Mouse (Mus musculus) naive thymus-derived CD4-positive, alpha-beta T cell, adult 2 months (primary cell): ENCODE results near the gene Rbm7.
"Not testable (repeated sequence)": the region's sequence is repeated elsewhere in the genome, so short reads cannot be mapped to it uniquely, and the experiment has no call there.

Experiments used
- DNase-seq: peaks from one replicate; pipeline ENCODE4 v3.0.0-alpha.2; 2011; ENCODE audit warnings: low read depth

Gene Rbm7

GRCm38 (mm10) chr9:48480411-48481213 is 14.5 kb downstream of the Rbm7 start, which contains the start of gene Rexo2:
Gene Rexo2 (minus strand): TSS chr9:48480623.
- DNase-seq = peak; percentile 97

- no peak for DNase-seq
Measured at GRCm38 (mm10) chr9:48479838-48480410, 15.2 kb downstream of the Rbm7 start.

GRCm38 (mm10) chr9:48478808-48479207 is 16.3 kb downstream of the Rbm7 start:
- no peak for DNase-seq

GRCm38 (mm10) chr9:48476236-48477165 is 18.6 kb downstream of the Rbm7 start:
- DNase-seq = no peak

GRCm38 (mm10) chr9:48474367-48474766 is 20.7 kb downstream of the Rbm7 start:
- no peak for DNase-seq

GRCm38 (mm10) chr9:48473131-48473530 is 22.0 kb downstream of the Rbm7 start:
- DNase-seq = no peak

- no peak for DNase-seq
Measured at GRCm38 (mm10) chr9:48472441-48473025, 22.6 kb downstream of the Rbm7 start.

GRCm38 (mm10) chr9:48467471-48467870 is 27.6 kb downstream of the Rbm7 start:
- not testable (repeated sequence) for DNase-seq

- DNase-seq = peak; percentile 85
Measured at GRCm38 (mm10) chr9:48466804-48467203, 28.3 kb downstream of the Rbm7 start.

- peak; percentile 54 for DNase-seq
Measured at GRCm38 (mm10) chr9:48465671-48466070, 29.4 kb downstream of the Rbm7 start.

GRCm38 (mm10) chr9:48461545-48461944 is 33.6 kb downstream of the Rbm7 start:
- DNase-seq = no peak

GRCm38 (mm10) chr9:48460720-48461119 is 34.4 kb downstream of the Rbm7 start:
- no peak for DNase-seq

- DNase-seq = no peak
Measured at GRCm38 (mm10) chr9:48459391-48459790, 35.7 kb downstream of the Rbm7 start.

- peak; percentile 33 for DNase-seq
Measured at GRCm38 (mm10) chr9:48458879-48459278, 36.2 kb downstream of the Rbm7 start.

- DNase-seq = no peak
Measured at GRCm38 (mm10) chr9:48455961-48456360, 39.1 kb downstream of the Rbm7 start.

GRCm38 (mm10) chr9:48450066-48450465 is 45.0 kb downstream of the Rbm7 start:
- peak; percentile 87 for DNase-seq

- peak; percentile 82 for DNase-seq
Measured at GRCm38 (mm10) chr9:48447783-48448209, 47.3 kb downstream of the Rbm7 start.

GRCm38 (mm10) chr9:48444821-48445220 is 50.3 kb downstream of the Rbm7 start:
- no peak for DNase-seq

- no peak for DNase-seq
Measured at GRCm38 (mm10) chr9:48443873-48444272, 51.2 kb downstream of the Rbm7 start.
